Mouse (Mus musculus) small intestine, adult 2 months (tissue): ENCODE measurements around the gene Slc9a9. TPM values are rescaled to one million over a fixed set of nuclear protein-coding genes. Genes with fewer than 3 reads are reported as not detected.

ENCODE experiments used
- H3K27ac ChIP-seq: fragments of 200-500 bp; 2 replicates; pipeline ENCODE4 v1.5.1; 2012; ENCODE audit warnings: low read depth, low read length, control low read depth, inconsistent platforms; ENCODE audit not compliant: insufficient read depth
- H3K27me3 ChIP-seq: fragments of 200-500 bp; 2 replicates; pipeline ENCODE4 v1.6.1; 2012; ENCODE audit warnings: mild to moderate bottlenecking, moderate library complexity, low read length, inconsistent platforms; ENCODE audit not compliant: control insufficient read depth, insufficient read depth
- H3K36me3 ChIP-seq: fragments of 200-500 bp; 2 replicates; pipeline ENCODE4 v1.6.1; 2012; ENCODE audit warnings: mild to moderate bottlenecking, low read length, control low read depth, inconsistent platforms; ENCODE audit not compliant: control insufficient read depth, insufficient read depth
- H3K4me1 ChIP-seq: fragments of 200-500 bp; 2 replicates; pipeline ENCODE4 v1.6.1; 2012; ENCODE audit warnings: low read length, inconsistent platforms, mixed read lengths; ENCODE audit not compliant: control insufficient read depth, insufficient read depth, insufficient read length
- H3K4me3 ChIP-seq: fragments of 200-500 bp; 2 replicates; pipeline ENCODE4 v1.5.1; 2012; ENCODE audit warnings: low read depth, mild to moderate bottlenecking, control low read depth, inconsistent platforms, low read length, moderate library complexity
- CTCF ChIP-seq: fragments of 200-500 bp; IDR thresholded peaks from 2 replicates; pipeline ENCODE4 v1.5.1; 2012; ENCODE audit warnings: low read depth, mild to moderate bottlenecking, control low read depth, inconsistent platforms, low read length, moderate library complexity, mixed read lengths; ENCODE audit not compliant: insufficient replicate concordance, insufficient read length; ENCODE audit errors: extremely low read depth
- POLR2A ChIP-seq: fragments of 200-500 bp; IDR thresholded peaks from 2 replicates; pipeline ENCODE4 v1.6.1; 2012; ENCODE audit warnings: low read depth, mild to moderate bottlenecking, control low read depth, inconsistent platforms, low read length, moderate library complexity
- WGBS: fragments of 180-500 bp; shearing (Covaris S2); methylation state at CpG from one replicate; pipeline ENCODE4 v1.1.7; 2018; 5-methylcytosine and 5-hydroxymethylcytosine counted together
- polyA plus RNA-seq: library from polyadenylated mRNA; depleted of rRNA; stranded (reverse); fragments of >200 nt; gene quantifications from 2 replicates; pipeline ENCODE4 v1.2.3, GENCODE M21; 2012

Slc9a9 gene
- polyA plus RNA-seq, 1 experiment = 1.3 TPM

DNA sequence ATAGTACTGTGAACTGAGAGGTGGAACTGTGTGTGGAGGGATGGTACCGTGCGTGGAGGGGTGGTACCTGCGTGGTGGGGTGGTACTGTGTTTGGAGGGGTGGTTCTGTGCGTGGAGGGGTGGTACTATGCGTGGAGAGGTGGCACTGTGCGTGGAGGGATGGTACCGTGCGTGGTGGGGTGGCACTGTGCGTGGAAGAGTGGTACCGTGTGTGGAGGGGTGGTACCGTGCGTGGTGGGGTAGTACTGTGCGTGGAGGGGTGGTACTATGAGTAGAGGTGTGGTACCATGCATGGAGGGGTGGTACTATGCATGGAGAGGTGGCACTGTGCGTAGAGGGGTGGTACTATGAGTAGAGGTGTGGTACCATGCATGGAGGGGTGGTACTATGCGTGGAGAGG lies 167.7 kb downstream of the Slc9a9 start:
- Histone ChIP-seq H3K4me3 (no peak overlapping the region), H3K27me3 (no peaks in the 10 kb centered on the region), H3K27ac (no peak overlapping the region), H3K4me1 (no peaks in the 10 kb centered on the region), H3K36me3 (no peaks in the 10 kb centered on the region)
- WGBS = 88% methylated on average over 15 of the region's 15 CpGs
- TF ChIP-seq CTCF (no peak), POLR2A (no peak)

DNA sequence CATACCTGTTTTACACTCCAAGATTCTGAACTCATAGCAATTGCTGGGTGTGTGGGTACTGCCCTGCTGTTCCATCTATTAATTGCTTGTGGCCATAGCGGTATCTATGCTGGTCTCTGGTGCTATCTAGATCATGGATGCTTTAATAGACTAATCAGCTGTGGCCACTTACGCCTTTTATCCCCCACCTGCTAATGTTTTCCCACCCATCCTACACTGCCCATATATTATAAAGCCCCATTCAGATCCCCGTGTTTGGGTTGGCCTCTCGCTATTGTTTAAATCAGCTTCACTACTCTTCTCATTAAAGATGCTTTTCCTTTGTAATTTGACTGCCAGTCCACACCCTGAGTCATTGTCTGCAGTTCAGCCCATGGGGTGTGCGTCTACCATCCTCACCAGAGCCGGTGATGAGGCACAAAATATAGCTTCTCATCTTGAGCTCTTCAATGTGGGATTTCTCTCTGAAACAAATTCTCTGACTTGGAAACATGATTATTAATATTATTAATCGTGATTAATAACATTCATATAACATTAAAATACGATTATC lies 168.8 kb downstream of the Slc9a9 start:
- no peak overlapping the region for H3K27ac ChIP-seq
- WGBS = 80% methylated on average over 8 of the region's 8 CpGs
- no peaks in the 10 kb centered on the region for H3K36me3 ChIP-seq
- H3K4me3 ChIP-seq = no peak overlapping the region
- TF ChIP-seq POLR2A (no peak), CTCF (no peak)
- H3K27me3 ChIP-seq = no peaks in the 10 kb centered on the region
- no peaks in the 10 kb centered on the region for H3K4me1 ChIP-seq

DNA sequence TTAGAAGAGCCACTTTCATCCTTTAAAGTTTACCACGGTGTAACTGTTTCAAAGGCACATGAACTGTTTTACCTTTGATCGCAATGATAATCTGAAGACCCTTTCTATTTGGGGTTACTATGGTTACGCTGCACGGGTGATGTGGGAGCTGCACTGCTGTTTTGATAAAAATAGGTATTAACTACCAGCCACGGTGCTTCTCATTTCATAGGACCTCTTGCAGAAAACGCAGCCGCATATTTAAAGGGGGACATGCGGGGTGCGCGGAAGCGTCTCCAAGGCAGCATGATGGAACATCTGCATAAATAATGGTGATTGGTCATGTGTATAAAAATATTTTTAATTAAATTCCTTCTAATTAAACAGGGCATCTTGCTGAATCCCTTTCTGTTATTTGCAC lies 169.5 kb downstream of the Slc9a9 start:
- Histone ChIP-seq H3K27me3 (no peaks in the 10 kb centered on the region), H3K4me1 (no peaks in the 10 kb centered on the region), H3K27ac (no peak overlapping the region), H3K36me3 (no peaks in the 10 kb centered on the region), H3K4me3 (no peak overlapping the region)
- TF ChIP-seq CTCF (no peak), POLR2A (no peak)
- 80% methylated on average over 11 of the region's 11 CpGs for WGBS

DNA sequence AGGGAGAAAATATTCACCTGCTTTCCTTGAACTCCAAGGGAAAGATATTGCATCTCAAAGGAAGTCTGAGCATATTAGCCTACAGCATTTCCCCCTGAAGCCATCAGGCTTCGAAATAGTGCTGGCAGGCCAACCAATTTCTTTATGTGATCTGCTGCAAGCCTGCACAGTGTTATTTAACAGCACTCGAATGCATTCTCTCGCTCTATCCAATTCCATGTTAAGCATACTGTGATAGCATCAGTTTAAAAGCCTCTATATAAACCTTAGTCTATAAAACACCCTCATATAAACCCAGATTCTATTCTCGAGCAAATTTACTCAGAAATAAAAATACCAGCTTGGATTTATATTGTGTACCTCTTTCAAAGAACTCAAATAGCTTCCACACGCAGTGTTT lies 170.7 kb downstream of the Slc9a9 start:
- 47% methylated on average over 5 of the region's 5 CpGs for WGBS
- Histone ChIP-seq H3K4me3 (no peak overlapping the region), H3K27ac (no peak overlapping the region), H3K27me3 (no peaks in the 10 kb centered on the region), H3K4me1 (no peaks in the 10 kb centered on the region), H3K36me3 (no peaks in the 10 kb centered on the region)
- no peak for TF ChIP-seq POLR2A
- TF ChIP-seq CTCF = no peak

DNA sequence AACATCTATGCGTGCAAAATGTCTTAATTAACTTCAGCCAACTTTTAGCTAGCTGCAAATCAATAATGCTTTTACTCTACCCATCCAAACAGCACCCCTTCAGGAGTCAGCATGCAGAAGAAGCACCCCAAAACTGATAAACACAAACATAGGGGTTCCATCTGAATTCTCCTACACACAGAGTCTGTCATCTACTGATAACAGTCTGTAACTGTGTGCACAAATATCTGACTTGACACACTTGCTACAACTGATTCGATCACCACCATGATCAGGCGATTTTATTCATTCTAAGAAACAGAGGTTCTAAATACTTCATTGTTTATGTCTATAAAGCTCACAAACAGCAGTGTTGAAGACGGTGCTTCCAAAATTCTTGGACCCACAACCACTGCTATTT lies 171.3 kb downstream of the Slc9a9 start:
- TF ChIP-seq CTCF (no peak), POLR2A (no peak)
- H3K4me3 ChIP-seq = no peak overlapping the region
- 81% methylated on average over 4 of the region's 4 CpGs for WGBS
- H3K27me3 ChIP-seq = no peaks in the 10 kb centered on the region
- H3K4me1 ChIP-seq = no peaks in the 10 kb centered on the region
- H3K27ac ChIP-seq = no peak overlapping the region
- no peaks in the 10 kb centered on the region for H3K36me3 ChIP-seq

DNA sequence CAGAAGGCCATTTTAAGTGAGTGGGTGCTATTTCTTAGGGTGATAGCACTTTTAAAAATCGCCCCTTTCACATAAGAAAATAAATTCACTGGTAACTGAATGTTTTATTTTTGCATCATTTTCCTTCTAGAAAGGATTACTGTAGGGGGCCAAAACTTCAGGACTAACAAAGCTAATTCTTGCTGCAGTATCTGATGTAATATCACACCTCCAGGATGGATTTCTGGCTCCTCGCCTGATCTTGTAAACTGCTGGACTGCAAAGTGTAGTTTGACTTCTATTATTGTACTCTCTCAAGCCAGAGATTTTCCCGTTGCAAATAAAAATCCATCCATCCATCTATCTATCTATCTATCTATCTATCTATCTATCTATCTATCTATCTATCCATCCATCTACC lies 174.5 kb downstream of the Slc9a9 start:
- H3K27me3 ChIP-seq = no peaks in the 10 kb centered on the region
- WGBS = 77% methylated on average over 3 of the region's 3 CpGs
- H3K36me3 ChIP-seq = no peaks in the 10 kb centered on the region
- no peak overlapping the region for H3K4me3 ChIP-seq
- H3K4me1 ChIP-seq = no peaks in the 10 kb centered on the region
- TF ChIP-seq POLR2A (no peak), CTCF (no peak)
- no peak overlapping the region for H3K27ac ChIP-seq

DNA sequence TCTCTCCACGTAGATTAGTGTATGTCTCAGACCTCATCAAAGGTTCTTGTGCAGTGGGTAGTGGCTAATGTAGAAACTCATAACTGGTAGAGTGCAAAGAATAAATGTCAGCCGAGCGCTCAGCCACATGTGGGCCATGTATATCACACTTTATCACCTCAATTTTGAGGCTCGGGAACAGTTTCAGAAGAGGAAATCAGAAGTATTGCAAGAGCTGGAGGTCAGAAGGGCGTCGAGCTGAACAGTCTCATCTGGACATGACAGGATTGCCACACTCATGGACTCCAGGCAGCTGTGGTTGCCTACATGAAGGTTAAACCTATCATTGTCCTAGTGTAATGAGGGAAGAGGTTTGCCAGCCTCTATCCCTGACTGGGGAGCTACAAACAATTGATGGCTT lies 177.9 kb downstream of the Slc9a9 start:
- Histone ChIP-seq H3K27ac (no peak overlapping the region), H3K4me3 (no peak overlapping the region), H3K4me1 (no peaks in the 10 kb centered on the region), H3K27me3 (no peaks in the 10 kb centered on the region), H3K36me3 (no peaks in the 10 kb centered on the region)
- TF ChIP-seq POLR2A (no peak), CTCF (no peak)
- 91% methylated on average over 6 of the region's 6 CpGs for WGBS
